Mouse (Mus musculus): ENCODE measurements around the gene Cyb5r2.

- TF ChIP-seq CTCF (IDR thresholded peaks at IDR 0.05; ENCODE audit: control insufficient read depth, insufficient read depth, insufficient read length) (no peak), MAX (IDR thresholded peaks at IDR 0.05) (no peak), MYOD1 (IDR thresholded peaks at IDR 0.05; ENCODE audit: control insufficient read depth, insufficient read length, low read depth) (no peak), MYOG (IDR thresholded peaks at IDR 0.05; ENCODE audit: control insufficient read depth, extremely low read depth, insufficient read length) (no peak), CEBPB (IDR thresholded peaks at IDR 0.05; ENCODE audit: low read depth) (no peak), USF1 (IDR thresholded peaks at IDR 0.05; ENCODE audit: low read depth) (no peak), FOSL1 (IDR thresholded peaks at IDR 0.05; ENCODE audit: insufficient read depth, low read length, poor library complexity, severe bottlenecking) (no peak)
Measured at GRCm38 (mm10) chr7:107738726-107739125, 19.1 kb downstream of the Cyb5r2 start.
